Mouse (Mus musculus): ENCODE results near the gene Mrpl58.
A peak's percentile ranks its signal among the peaks of the same experiment; 100 is the strongest.
"Not testable (repeated sequence)": the region's sequence is repeated elsewhere in the genome, so short reads cannot be mapped to it uniquely, and the experiment has no call there.

Mrpl58 gene

DNA sequence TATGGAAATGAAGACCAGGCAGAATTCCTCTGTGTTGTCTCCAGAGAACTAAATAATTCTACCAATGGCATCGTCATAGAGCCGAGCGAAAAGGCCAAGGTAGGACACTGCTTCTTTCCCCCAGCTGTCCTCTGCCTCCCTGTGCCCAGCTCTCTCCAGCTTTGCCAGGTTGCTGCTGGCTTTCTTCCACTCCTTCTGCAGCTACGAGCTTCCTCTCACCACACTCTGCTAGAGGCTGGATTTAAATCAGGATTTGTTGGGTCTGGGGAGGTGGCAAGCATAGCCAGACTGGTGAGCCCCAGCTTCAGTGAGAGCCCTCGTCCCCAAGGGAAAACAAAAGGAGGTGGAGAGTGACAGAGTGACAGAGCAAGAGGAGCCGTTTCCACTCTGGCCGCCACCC lies 25.8 kb downstream of the Mrpl58 start:
- no peak for DNase-seq

- no peak for DNase-seq
Observed at GRCm38 (mm10) chr11:115430561-115430960, 27.0 kb downstream of the Mrpl58 start.

DNA sequence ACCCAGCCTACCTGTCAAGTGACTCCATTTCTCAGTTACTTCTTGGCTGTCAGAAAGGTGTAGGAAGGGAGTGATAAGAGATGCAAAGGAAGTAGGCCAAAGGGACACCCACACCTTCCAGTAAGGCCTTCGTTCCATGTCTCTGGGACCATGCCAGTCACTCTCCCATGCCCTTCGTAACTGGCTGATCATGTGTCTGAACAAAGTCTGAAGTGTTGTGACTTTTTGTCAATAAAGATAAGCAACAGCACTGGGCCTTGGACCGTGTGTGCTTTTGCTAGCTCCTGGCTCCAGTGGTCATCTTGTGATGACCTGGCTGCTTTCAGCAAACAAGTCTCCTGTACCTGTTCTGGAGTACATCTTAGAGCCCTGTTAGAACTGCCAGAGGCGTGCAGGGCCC lies 29.3 kb downstream of the Mrpl58 start:
- no peak for DNase-seq

DNA sequence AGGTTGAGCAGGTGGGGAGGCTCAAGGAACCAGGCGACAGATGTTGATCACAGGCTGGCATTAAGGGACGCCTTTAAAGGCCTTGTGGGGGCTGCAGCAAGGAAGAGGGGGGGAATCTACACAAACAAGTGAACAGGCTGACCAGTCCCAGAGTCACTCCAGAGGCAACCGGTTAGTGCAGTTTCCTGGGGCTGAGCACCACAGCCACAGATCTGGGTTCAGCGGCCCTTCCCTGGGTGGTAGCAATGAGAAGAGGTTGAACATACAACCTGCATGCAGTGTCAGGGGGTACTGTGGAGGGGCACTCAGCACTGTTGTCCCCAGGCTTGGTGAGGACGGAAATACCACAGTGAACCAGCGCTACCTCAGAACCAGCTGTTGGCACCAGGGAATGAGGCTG lies 29.8 kb downstream of the Mrpl58 start:
- DNase-seq, result no peak

DNA sequence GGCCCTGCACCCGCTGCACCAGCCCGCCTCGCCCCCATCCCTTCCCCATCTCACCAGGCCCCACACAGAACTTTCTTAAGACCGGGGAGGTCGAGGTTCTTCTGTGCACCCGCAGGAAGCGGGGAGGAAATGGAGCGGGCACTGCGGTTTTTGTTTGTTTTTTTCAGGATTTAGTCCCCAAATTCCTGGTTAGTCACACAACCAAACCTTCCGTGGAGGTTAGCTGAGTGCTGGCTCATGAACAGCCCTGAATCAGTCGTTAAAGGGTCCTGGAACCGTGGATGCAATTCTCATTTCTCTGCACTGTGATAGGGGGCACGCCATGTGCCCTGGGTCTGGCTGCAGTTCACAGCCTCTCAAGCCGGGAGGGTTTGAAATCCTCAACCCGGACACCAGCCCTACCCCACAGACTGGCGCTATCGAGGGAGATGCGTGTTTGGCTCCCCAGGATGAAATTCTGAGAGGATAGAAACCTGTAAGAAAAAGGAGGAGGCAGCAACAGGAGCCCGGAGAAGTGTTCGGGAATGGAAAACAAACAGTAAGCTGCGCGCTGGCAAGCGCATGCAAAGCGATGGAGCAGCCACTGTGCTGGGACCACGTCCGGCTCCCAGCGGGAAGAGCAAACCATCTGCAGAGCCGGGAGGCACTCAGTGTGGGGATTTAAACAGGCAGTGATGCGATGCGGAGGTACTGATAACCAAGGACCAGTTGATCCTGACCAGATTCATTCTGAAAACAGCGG lies 32.2 kb downstream of the Mrpl58 start:
- DNase-seq, result peak; percentile 56

DNA sequence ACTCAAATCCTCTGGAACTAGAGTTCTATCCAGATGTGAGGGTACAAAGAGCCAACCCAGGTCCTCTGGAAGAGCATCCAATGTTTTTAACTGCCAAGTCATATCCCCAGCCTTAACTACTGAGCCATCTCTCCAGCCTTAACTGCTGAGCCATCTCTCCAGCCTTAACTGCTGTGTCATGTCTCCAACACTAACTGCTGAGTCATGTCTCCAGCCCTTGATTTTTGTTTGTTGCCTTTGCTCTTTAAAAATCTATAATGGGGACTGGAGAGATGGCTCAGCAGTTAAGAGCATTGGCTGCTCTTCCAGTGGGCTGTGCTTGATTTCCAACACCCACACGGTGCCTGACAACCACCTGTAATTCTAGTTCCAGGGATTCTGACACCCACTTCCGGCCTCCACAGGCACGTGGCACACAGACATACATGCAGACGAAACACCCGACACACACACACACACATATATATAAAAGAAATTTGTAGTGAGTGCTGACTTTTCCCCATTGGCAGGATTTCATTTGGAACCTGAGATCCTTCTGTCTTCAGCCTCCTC lies 34.1 kb downstream of the Mrpl58 start:
- peak; percentile 11 for DNase-seq

- no peak for DNase-seq
Observed at GRCm38 (mm10) chr11:115439326-115439725, 35.8 kb downstream of the Mrpl58 start.

GRCm38 (mm10) chr11:115439906-115440595 lies 36.5 kb downstream of the Mrpl58 start, which contains the start of gene Trim80:
Gene Trim80, plus strand, starts transcription at chr11:115440545.
- peak; percentile 27 for DNase-seq

- DNase-seq, result no peak
Observed at GRCm38 (mm10) chr11:115441417-115441816, 37.9 kb downstream of the Mrpl58 start.

DNA sequence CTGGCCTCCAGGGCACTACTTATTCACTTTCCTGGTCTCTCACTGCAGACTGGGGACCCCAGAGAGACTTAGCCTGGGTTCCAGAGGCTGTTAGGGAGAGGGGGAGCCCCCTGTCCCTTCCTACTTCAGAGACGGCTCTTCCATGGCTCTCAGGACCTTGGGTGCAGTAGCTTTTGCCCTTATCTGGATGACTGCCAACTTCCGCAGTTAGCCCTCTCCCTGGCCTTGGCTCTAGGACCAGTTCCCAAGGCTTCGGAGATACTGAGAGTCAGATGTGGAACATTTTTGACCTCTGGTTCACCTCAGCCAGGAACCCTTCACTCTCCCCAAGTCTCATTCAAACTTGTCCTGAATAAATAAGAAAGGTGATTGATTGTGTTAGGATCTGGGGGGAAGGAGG lies 43.4 kb downstream of the Mrpl58 start:
- DNase-seq, result no peak

DNA sequence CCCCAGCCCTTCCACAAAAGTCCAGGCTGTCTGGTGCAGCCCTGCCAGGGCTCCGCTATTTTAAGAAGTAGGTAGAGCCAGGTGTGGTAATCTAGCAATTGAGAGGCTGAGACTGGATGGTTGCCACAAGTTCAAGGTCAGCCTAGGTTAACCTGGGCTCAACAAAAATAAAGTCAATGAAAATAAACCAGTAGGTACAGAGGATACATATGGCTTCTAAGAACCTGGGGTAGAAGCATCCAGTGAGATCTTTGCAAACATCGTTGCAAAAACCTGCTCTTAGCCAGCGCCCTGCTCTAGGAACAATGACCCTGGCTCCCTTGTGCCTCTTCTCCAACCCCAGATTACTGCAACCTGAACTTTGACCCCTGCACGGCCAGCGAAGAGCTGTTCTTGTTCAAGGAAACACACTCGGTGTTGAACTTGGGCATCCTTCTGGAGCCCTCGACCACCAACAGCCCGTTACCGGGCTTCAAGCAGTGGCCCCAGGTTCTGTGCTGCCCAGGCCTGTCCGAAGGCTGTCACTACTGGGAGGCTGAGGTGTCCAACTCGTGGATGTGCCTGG lies 43.9 kb downstream of the Mrpl58 start:
- DNase-seq, result no peak

- no peak for DNase-seq
Observed at GRCm38 (mm10) chr11:115448075-115448474, 44.5 kb downstream of the Mrpl58 start.

- DNase-seq, result no peak
Observed at GRCm38 (mm10) chr11:115448998-115449397, 45.4 kb downstream of the Mrpl58 start.

GRCm38 (mm10) chr11:115450176-115450575 lies 46.6 kb downstream of the Mrpl58 start:
- DNase-seq, result no peak

- DNase-seq, result no peak
Observed at GRCm38 (mm10) chr11:115451781-115452241, 48.3 kb downstream of the Mrpl58 start.

- DNase-seq, result peak; percentile 79
Observed at GRCm38 (mm10) chr11:115452281-115452860, 48.8 kb downstream of the Mrpl58 start.

- no peak for DNase-seq
Observed at GRCm38 (mm10) chr11:115453306-115453705, 49.8 kb downstream of the Mrpl58 start.

- DNase-seq, result not testable (repeated sequence)
Observed at GRCm38 (mm10) chr11:115454822-115455221, 51.3 kb downstream of the Mrpl58 start.

DNA sequence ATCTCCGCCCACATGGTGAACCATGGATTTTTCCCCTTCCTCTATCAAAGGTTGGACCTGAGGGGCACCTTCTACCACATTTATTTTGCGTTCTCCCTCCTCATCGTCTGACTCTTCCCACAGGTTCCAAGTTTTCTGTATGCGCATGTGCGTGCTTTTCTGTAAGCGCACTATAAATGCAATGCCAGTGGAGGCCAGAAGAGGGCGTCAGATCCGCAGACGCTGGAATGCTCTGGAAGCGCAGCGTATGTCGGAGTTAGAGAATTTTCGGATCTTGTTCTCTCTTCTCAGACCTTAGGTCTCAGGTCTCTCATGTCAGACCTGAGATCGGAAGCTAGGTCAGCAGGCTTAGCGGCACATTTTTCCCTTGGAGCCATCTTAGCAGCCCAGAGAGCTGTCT lies 52.1 kb downstream of the Mrpl58 start:
- DNase-seq, result no peak

GRCm38 (mm10) chr11:115456182-115456581 lies 52.6 kb downstream of the Mrpl58 start:
- DNase-seq, result peak; percentile 24

DNA sequence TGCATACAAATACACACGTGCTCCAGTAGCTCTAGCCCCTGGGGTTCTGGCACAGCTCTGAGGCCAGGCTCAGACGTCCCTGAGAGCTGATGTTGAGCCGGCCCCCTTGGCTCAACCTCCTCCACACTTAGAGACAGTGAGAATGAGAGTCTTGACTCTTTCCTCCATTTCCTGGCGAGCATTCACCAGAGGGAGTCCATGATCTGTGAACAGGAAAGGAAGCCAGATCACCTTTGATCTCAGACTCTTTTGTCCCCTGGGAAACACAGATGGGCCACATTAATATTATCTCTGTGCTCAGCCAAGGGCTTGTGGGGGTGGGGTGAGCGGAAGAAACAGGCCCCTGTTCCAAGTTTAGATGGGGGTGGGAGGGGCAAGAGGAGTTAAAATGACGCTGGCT lies 53.9 kb downstream of the Mrpl58 start:
- no peak for DNase-seq

GRCm38 (mm10) chr11:115460976-115461375 lies 57.4 kb downstream of the Mrpl58 start:
- DNase-seq, result no peak

DNA sequence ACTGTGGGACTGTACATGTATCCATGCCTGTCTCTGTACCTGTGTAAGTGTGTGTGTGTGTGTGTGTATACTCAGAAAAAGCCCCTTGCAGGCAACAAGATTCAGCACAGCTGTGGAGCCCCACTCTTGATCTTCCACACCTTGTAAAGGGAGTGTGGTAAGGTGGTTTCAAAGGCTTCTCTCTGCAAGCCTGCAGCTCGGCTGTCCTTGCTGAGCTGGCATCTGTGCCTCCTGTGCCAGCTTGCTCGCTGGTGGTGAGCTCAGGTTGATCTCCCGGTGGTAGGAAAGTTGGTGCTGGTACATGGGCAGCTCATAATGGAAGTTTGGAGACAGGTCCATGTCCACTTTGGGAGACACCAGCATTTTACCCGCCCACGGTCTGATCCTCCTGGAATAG lies 58.3 kb downstream of the Mrpl58 start:
- no peak for DNase-seq

Data from retina, postnatal 1 day (tissue).